Mouse (Mus musculus): ENCODE measurements around the gene Camta1. TPM values are rescaled to one million over a fixed set of nuclear protein-coding genes. Genes with fewer than 3 reads are reported as not detected.

Camta1 gene
- polyA plus RNA-seq, 1 experiment from 2014 or later = 118 TPM

DNA sequence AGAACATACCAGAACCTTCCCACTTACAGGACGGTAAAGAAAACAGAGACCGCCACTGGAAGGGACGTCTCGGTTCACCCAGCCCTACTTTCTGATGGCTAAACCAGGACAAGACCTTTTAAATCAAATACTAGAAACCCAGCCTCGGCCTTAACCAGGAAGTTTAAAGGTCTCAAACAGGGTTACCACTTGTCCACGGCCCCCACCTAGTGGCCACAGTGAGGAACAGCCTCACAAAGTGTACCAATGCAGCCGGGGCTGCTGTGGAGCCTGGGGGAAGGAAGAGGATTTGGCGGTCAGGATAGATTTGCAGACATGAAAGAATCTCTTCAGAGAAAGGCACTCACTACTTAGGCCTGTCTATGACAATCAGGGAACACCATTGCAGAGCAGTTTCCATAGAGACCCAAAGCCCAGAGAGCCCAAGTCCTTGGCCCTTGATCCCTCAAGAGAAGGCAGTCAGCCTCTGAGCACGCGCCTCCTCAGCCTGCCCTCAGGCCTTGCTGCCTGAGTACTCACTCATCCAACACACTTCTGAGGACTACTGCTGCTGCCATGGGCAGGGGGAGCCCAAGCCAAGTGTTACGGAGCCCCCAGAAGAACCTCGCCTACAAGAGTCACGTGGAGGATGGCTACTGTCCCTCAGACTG is 962.8 kb downstream of the Camta1 start:
- Histone ChIP-seq H3K27ac (replicated peaks) (no peak overlapping the region), H3K4me3 (no peak overlapping the region), H3K36me3 (peaks cover 79% of the 10 kb centered on the region), H3K4me2 (no peak overlapping the region), H3K4me1 (no peaks in the 10 kb centered on the region), H3K27me3 (replicated peaks) (no peaks in the 10 kb centered on the region), H3K9ac (no peak overlapping the region), H3K9me3 (no peaks in the 10 kb centered on the region)
- ATAC-seq (ENCODE audit: extremely low read depth, insufficient number of reproducible peaks, low FRiP score, low TSS enrichment) = no peak
- WGBS = 58% methylated on average over 13 of the region's 13 CpGs

DNA sequence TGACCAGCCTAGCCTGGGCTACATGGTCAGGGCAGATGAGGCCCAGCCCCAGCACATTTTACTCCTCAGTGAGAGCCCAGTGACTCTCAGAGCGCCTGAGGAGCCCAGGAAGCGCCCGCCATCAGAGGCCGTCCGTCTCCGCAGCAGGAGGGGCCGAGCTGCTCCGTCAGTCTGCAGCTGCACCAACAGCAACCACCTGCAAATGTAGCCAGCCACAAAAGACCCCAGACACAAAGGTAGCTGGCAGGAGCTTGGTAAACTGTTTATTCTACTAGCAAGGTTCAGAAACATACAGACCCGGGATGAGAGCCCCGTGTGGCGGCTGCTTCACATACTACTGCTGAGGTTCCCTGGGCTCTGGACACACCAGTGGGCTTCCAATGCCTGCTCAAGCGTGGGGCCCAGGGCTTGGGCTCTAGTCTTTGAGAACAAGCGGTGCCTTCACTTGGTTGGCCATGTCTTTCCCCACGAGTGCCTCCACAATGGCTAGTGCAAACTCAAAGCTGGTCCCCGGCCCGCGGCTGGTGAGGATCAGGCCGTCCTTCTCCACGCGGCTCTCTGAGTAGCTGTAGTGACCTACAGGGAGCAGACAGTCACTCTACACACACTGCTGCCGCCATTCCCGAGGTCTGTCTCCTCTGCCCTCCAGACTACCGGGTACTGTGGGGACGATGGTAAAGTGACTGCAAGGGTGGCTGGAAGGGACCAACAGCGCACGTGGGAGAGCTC is 964.6 kb downstream of the Camta1 start:
- 91% methylated on average over 26 of the region's 26 CpGs for WGBS
- H3K4me2 ChIP-seq = no peak overlapping the region
- H3K27me3 ChIP-seq (replicated peaks) = no peaks in the 10 kb centered on the region
- H3K27ac ChIP-seq (replicated peaks) = no peak overlapping the region
- H3K4me3 ChIP-seq = no peak overlapping the region
- H3K4me1 ChIP-seq = no peaks in the 10 kb centered on the region
- peaks cover 61% of the 10 kb centered on the region for H3K36me3 ChIP-seq
- H3K9me3 ChIP-seq = no peaks in the 10 kb centered on the region
- no peak for ATAC-seq (ENCODE audit: extremely low read depth, insufficient number of reproducible peaks, low FRiP score, low TSS enrichment)
- H3K9ac ChIP-seq = no peak overlapping the region

DNA sequence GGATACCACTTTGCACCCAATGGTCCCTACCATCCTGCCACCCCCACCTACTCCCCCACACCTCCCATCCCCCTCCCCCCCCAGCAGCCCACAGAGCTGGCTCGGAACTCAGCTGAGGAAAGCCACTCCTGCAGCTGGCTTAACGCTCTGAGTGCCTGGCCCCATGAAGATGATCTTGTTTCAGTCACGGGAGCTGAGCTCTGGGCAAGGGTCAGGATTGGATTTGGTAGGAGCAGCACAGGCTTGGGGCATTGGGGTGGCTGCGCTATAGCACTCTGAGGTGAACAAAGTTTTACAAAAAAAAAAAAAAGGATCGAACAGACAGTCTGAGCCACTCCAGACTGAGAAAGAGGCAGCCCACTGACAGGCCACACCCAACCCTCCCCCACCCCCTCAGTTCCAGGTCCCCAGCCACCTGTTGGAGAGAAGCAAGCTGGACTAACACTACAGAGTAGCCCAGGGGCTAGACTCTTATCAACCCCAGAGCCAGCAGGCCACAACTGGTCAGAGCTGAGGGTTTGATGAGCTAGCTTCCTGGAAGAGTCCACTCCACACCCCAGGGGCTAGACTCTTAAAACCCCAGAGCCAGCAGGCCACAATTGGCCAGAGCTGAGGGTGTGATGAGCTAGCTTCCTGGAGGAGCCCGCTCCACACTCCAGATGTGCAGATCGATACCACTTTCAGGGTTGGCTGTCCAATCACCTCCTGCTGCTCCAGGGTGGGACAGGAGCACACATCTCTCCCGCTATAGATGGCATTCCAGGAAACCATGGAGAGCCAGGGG is 966.8 kb downstream of the Camta1 start:
- ATAC-seq (ENCODE audit: extremely low read depth, insufficient number of reproducible peaks, low FRiP score, low TSS enrichment) = no peak
- H3K9ac ChIP-seq = no peak overlapping the region
- H3K9me3 ChIP-seq = no peaks in the 10 kb centered on the region
- H3K4me1 ChIP-seq = peaks cover 3% of the 10 kb centered on the region; the same call in 1 of the 2 replicates
- H3K36me3 ChIP-seq = peaks cover 40% of the 10 kb centered on the region
- no peaks in the 10 kb centered on the region for H3K27me3 ChIP-seq (replicated peaks)
- H3K27ac ChIP-seq (replicated peaks) = no peak overlapping the region
- WGBS = 55% methylated on average over 8 of the region's 8 CpGs
- H3K4me2 ChIP-seq = no peak overlapping the region
- no peak overlapping the region for H3K4me3 ChIP-seq

DNA sequence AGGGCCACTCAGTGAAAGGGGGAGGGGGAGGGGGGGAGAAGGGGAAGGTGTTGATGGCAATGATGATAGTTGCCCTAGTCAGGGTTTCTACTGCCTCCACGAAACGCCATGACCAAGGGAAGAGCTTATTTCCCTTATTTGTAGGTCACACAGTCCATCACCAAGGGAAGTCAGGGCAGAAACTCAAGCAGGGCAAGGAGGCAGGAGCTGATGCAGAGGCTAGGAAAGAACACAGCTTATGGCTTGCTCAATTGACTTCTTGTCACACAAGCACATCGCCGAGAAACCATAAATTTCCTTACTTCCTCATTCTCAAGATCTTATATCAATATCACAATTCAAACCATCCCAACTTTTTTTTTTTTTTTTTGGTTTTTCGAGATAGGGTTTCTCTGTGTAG is 970.4 kb downstream of the Camta1 start:
- WGBS = 53% methylated on average over 5 of the region's 5 CpGs
- no peaks in the 10 kb centered on the region for H3K27me3 ChIP-seq (replicated peaks)

DNA sequence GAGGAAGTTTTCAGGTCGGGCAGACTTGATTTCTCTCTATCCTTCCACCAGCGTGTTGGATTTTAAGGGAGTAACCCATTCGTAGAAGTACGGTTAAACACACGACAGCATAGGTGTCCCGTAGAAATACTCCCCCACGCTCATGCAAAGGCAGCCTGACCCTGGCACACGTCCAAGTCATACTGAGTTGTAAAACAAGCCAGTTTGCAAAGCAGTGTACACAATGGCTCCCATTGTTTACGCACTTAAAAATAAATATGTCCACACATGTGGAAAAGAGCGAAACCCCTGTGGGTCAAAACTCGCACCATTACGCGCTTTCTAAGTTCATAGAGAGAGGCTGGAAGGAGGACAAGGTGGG is 971.7 kb downstream of the Camta1 start:
- no peak overlapping the region for H3K4me3 ChIP-seq
- no peak for ATAC-seq (ENCODE audit: extremely low read depth, insufficient number of reproducible peaks, low FRiP score, low TSS enrichment)
- H3K36me3 ChIP-seq = no peaks in the 10 kb centered on the region
- H3K4me2 ChIP-seq = peak overlapping the region; percentile 47
- H3K9ac ChIP-seq = no peak overlapping the region
- H3K27me3 ChIP-seq (replicated peaks) = no peaks in the 10 kb centered on the region
- H3K4me1 ChIP-seq = peaks cover 10% of the 10 kb centered on the region
- H3K27ac ChIP-seq (replicated peaks) = no peak overlapping the region
- WGBS = 55% methylated on average over 13 of the region's 13 CpGs
- no peaks in the 10 kb centered on the region for H3K9me3 ChIP-seq

More for the DNA sequence above, 970.4 kb downstream of the Camta1 start:
- Histone ChIP-seq H3K4me3 (no peak overlapping the region), H3K27ac (replicated peaks) (no peak overlapping the region), H3K4me1 (peaks cover 10% of the 10 kb centered on the region), H3K36me3 (0 out of 2 replicates have a peak, but pooled peaks cover 6% of the 10 kb centered on the region), H3K9me3 (no peaks in the 10 kb centered on the region), H3K9ac (no peak overlapping the region), H3K4me2 (no peak overlapping the region)
- no peak for ATAC-seq (ENCODE audit: extremely low read depth, insufficient number of reproducible peaks, low FRiP score, low TSS enrichment)

DNA sequence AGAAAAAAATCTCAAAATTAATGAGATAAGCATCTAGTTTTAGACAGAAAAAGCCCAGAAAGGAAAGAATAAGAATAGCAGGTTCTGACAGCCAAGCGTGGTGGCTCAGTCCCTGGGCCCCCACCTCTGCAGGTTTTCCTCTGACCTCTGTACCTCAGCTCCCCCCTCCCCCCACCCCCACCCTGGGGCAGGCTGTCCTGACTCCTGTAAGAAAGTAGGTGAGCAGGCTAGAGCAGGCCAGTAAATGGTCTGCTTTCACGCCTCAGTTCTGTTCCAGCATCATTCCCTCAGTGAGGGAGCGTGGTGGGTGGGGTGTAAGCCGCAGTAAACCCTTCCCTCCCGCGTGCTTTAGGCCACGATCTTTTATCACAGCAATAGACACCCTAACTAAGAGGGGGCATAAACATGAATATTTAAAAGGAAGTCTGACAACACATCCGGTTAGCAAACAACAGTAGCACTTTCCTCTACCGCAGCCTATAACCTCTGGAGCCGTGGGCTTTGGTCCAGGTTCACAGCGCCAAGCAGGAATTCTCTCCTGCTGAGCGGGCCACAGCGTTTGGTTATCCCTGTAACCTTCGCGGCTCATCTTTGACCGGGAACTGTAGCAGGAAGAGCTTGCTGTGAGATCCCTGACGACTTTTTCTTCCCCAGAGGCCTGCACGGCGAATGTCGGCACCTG is 972.3 kb downstream of the Camta1 start:
- Histone ChIP-seq H3K36me3 (no peaks in the 10 kb centered on the region), H3K9ac (no peak overlapping the region), H3K27ac (replicated peaks) (no peak overlapping the region), H3K4me1 (peaks cover 10% of the 10 kb centered on the region), H3K9me3 (no peaks in the 10 kb centered on the region), H3K27me3 (replicated peaks) (no peaks in the 10 kb centered on the region), H3K4me3 (no peak overlapping the region), H3K4me2 (peak overlapping the region; percentile 47)
- 42% methylated on average over 20 of the region's 20 CpGs for WGBS
- ATAC-seq (ENCODE audit: extremely low read depth, insufficient number of reproducible peaks, low FRiP score, low TSS enrichment) = no peak

DNA sequence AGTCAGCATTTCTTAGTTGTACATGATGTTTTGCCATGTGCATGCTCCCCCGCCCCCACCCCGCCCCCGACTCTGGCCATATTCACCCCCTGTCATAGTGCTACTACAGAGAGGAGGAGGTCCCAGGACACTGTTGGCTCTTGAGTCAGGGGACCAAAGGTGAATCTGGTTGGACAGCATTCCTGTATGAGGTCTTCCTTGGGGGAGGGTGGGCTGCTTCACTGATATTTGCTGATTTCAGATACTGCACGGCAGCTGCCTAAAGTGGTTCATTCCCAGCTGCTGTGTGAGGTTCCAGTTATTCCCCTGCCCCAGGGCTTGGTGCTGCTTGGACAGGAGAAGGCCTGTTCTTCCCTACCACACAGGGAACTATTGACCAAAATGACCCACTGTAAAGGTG is 973.2 kb downstream of the Camta1 start:
- Histone ChIP-seq H3K4me1 (peaks cover 10% of the 10 kb centered on the region), H3K27ac (replicated peaks) (no peak overlapping the region), H3K4me3 (no peak overlapping the region), H3K9ac (no peak overlapping the region), H3K4me2 (no peak overlapping the region), H3K27me3 (replicated peaks) (no peaks in the 10 kb centered on the region), H3K9me3 (no peaks in the 10 kb centered on the region), H3K36me3 (no peaks in the 10 kb centered on the region)
- WGBS = 66% methylated on average over 4 of the region's 4 CpGs
- no peak for ATAC-seq (ENCODE audit: extremely low read depth, insufficient number of reproducible peaks, low FRiP score, low TSS enrichment)

DNA sequence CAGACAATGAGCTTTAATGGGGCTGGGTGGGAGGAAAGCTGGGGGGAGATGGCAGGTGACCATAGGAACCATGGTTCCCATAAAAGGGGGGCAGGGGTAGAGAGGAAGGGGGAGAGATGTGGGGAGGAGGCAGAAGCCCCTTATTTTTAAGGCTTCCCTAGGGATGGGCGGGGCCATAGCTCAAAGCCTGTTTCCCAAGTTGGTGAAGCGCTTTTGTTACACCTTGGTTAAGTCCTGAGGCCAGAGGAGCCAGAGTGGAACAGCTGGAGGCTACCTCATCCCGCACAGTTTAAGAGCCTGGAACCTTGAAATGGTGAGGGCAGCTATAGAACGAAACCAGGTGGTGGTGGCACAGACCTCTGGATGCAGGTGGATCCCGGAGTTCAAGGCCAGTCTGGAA is 973.8 kb downstream of the Camta1 start:
- ATAC-seq (ENCODE audit: extremely low read depth, insufficient number of reproducible peaks, low FRiP score, low TSS enrichment) = no peak

DNA sequence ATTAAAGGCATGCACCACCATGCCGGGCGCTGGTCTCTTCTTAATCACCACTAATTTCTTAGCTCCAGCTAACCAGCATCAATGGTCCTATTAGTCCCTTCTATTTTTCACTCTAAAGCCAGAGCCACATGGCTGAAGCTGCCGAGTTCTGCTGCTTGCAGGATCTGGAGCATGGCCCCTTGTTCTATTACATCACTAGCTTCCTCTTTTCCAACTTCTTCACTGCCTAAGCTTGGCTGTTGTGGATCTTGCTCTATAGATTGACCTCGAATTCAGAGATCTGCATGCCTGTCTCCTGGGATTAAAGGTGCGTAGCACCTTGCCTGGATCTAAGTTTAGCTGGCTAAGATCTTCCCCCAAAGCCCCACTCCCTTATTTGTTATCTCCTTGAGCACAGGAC is 979.0 kb downstream of the Camta1 start:
- Histone ChIP-seq H3K9me3 (peaks cover 28% of the 10 kb centered on the region), H3K4me1 (no peaks in the 10 kb centered on the region), H3K4me2 (no peak overlapping the region), H3K27me3 (replicated peaks) (no peaks in the 10 kb centered on the region), H3K4me3 (no peak overlapping the region), H3K36me3 (no peaks in the 10 kb centered on the region), H3K9ac (no peak overlapping the region), H3K27ac (replicated peaks) (no peak overlapping the region)
- WGBS = 66% methylated on average over 5 of the region's 5 CpGs
- no peak for ATAC-seq (ENCODE audit: extremely low read depth, insufficient number of reproducible peaks, low FRiP score, low TSS enrichment)

More for the DNA sequence above, 973.8 kb downstream of the Camta1 start:
- Histone ChIP-seq H3K27me3 (replicated peaks) (no peaks in the 10 kb centered on the region), H3K4me2 (no peak overlapping the region), H3K4me3 (no peak overlapping the region), H3K9ac (no peak overlapping the region), H3K27ac (replicated peaks) (no peak overlapping the region), H3K9me3 (no peaks in the 10 kb centered on the region), H3K4me1 (peaks cover 10% of the 10 kb centered on the region), H3K36me3 (no peaks in the 10 kb centered on the region)
- WGBS = 70% methylated on average over 5 of the region's 5 CpGs

DNA sequence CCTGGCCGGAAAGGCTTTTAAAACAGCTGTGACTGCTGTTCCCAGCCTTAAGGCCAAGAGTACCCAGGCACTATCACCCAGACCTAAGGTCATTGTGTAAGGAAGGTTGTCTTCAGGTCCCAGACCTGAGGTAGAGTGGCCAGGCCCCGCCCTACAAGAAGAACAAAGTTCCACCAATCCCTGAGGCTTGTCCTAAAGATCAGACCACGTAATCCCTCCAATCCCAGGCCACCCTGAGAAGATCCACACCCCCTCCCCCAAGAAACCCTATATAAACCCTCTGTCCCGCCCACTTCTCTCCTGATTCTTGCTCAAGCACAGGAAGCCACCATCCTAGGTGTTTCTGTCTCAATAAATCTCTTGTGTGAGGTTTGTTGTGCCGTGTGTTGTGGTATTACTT is 981.3 kb downstream of the Camta1 start:
- H3K4me1 ChIP-seq = no peaks in the 10 kb centered on the region
- no peaks in the 10 kb centered on the region for H3K27me3 ChIP-seq (replicated peaks)
- WGBS = 80% methylated on average over 5 of the region's 5 CpGs
- no peak for ATAC-seq (ENCODE audit: extremely low read depth, insufficient number of reproducible peaks, low FRiP score, low TSS enrichment)
- H3K4me3 ChIP-seq = no peak overlapping the region
- H3K9me3 ChIP-seq = peaks cover 28% of the 10 kb centered on the region
- H3K9ac ChIP-seq = no peak overlapping the region
- H3K36me3 ChIP-seq = no peaks in the 10 kb centered on the region
- H3K27ac ChIP-seq (replicated peaks) = no peak overlapping the region
- H3K4me2 ChIP-seq = no peak overlapping the region

DNA sequence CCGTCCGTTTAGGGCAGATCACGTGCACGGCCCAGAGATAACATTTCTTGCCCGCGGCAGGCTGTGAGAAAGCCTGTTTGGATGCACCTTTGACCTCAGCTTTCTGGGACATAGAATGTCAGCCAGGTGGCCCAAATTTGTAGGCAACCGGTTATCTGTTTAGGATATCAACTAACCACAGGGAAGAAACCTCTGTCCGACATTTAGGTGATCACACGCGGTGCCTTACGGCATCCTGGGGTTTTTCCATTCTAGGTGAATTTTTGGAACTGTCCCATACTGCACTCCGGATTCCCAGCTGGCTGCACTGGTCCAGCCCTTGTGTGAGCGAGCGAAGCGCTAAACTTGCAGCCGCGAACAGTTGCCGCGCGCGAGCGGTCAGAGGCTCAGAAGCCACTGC is 982.0 kb downstream of the Camta1 start:
- H3K4me1 ChIP-seq = no peaks in the 10 kb centered on the region
- no peaks in the 10 kb centered on the region for H3K36me3 ChIP-seq
- 90% methylated on average over 22 of the region's 22 CpGs for WGBS
- H3K4me2 ChIP-seq = no peak overlapping the region; the same call in 1 of the 2 replicates
- H3K9me3 ChIP-seq = peaks cover 28% of the 10 kb centered on the region
- H3K9ac ChIP-seq = no peak overlapping the region
- H3K27ac ChIP-seq (replicated peaks) = no peak overlapping the region
- no peak for ATAC-seq (ENCODE audit: extremely low read depth, insufficient number of reproducible peaks, low FRiP score, low TSS enrichment)
- H3K4me3 ChIP-seq = no peak overlapping the region
- no peaks in the 10 kb centered on the region for H3K27me3 ChIP-seq (replicated peaks)
